Mouse (Mus musculus) midbrain, postnatal 0 days (tissue): ENCODE data around the gene Nav2. TPM values are rescaled to one million over a fixed set of nuclear protein-coding genes. Genes with fewer than 3 reads are reported as not detected.
A peak's percentile ranks its signal among the peaks of the same experiment; 100 is the strongest.

Experiments used
- ATAC-seq: fragments of 200-750 bp; cut with Nextera tagmentation; 2 replicates; pipeline ENCODE4 v1.8.0; 2017; ENCODE audit warnings: moderate number of reproducible peaks, mild to moderate bottlenecking, moderate TSS enrichment, moderate library complexity; ENCODE audit not compliant: low FRiP score
- DNase-seq: peaks from one replicate; pipeline ENCODE4 v3.0.0-alpha.2; 2015; ENCODE audit warnings: low spot score
- H3K27ac ChIP-seq: fragments of 300-500 bp; sonication (generic); 2 replicates; pipeline ENCODE4 v1.5.1; 2014; ENCODE audit warnings: low read depth, mild to moderate bottlenecking, low read length, mixed read lengths
- H3K27me3 ChIP-seq: fragments of 300-500 bp; sonication (generic); 2 replicates; pipeline ENCODE4 v1.6.1; 2014; ENCODE audit warnings: low read length, control low read depth, mixed read lengths; ENCODE audit not compliant: insufficient read depth
- H3K36me3 ChIP-seq: fragments of 300-500 bp; sonication (generic); 2 replicates; pipeline ENCODE4 v1.6.1; 2014; ENCODE audit warnings: low read length, control low read depth, mixed read lengths; ENCODE audit not compliant: insufficient read depth
- H3K4me1 ChIP-seq: fragments of 300-500 bp; sonication (generic); 2 replicates; pipeline ENCODE4 v1.6.1; 2014; ENCODE audit warnings: mild to moderate bottlenecking, control low read depth, antibody characterized with exemption, low read length, mixed read lengths; ENCODE audit not compliant: insufficient read depth
- H3K4me2 ChIP-seq: fragments of 300-500 bp; sonication (generic); 2 replicates; pipeline ENCODE4 v1.6.1; 2014; ENCODE audit warnings: low read depth, mild to moderate bottlenecking, low read length, mixed read lengths; ENCODE audit not compliant: poor library complexity, severe bottlenecking
- H3K4me3 ChIP-seq: fragments of 300-500 bp; sonication (generic); 2 replicates; pipeline ENCODE4 v1.5.1; 2014; ENCODE audit warnings: low read depth, mild to moderate bottlenecking, low read length, moderate library complexity
- H3K9ac ChIP-seq: fragments of 300-500 bp; sonication (generic); replicated peaks from 2 replicates; pipeline ENCODE4 v1.6.1; 2014; ENCODE audit warnings: mild to moderate bottlenecking, low read length, moderate library complexity, mixed read lengths; ENCODE audit not compliant: poor library complexity, severe bottlenecking
- H3K9me3 ChIP-seq: fragments of 300-500 bp; sonication (generic); 2 replicates; pipeline ENCODE4 v1.6.1; 2016; ENCODE audit warnings: low read length, control low read depth
- CTCF ChIP-seq: IDR thresholded peaks from 2 replicates; pipeline ENCODE4 v1.5.1; 2016; ENCODE audit warnings: antibody characterized with exemption, mild to moderate bottlenecking
- WGBS: fragments of 180-500 bp; shearing (Covaris S2); extraction: QIAGEN DNeasy Blood & Tissue Kit; methylation state at CpG from one replicate; pipeline ENCODE4 v1.1.7; 2014; 5-methylcytosine and 5-hydroxymethylcytosine counted together
- polyA plus RNA-seq: library from polyadenylated mRNA; unstranded; fragments of >200 nt; fragmentation: Nextera tagmentation; extraction: Ambion mirVana; gene quantifications from 2 replicates; pipeline ENCODE4 v1.2.1, GENCODE M21; 2015
- total RNA-seq: library from RNA; depleted of rRNA; stranded (reverse); fragments of >200 nt; gene quantifications from 2 replicates; pipeline ENCODE4 v1.2.3, GENCODE M21; 2014

The Nav2 gene
- total and polyA plus RNA-seq, 2 experiments from 2014 or later, result 18.3 to 53.8 TPM

DNA sequence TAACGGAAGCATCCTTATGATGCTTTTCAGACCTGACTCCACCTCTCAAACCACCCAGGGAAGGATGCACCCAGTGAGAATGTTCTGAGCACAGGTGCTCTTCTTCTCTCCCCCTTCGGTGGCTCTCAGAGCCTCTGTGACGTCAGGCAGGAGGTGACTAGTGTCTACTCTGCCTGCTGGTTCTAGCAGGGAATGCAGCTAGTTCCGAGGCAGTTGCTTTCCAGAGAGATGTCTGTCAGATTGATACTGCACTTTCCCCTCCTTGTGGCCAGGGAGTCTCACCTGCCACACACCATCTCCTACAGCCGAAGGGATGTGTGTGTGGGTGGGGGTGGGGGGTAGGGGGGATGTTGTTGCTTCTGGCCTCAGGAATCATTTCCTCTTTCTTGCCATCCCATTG is 54.6 kb downstream of the Nav2 start:
- Histone ChIP-seq H3K4me3 (no peak overlapping the region), H3K4me1 (peaks cover 30% of the 10 kb centered on the region; the same call in 1 of the 2 replicates), H3K27ac (no peak overlapping the region), H3K9ac (peak overlapping the region; percentile 33), H3K27me3 (no peaks in the 10 kb centered on the region), H3K9me3 (no peaks in the 10 kb centered on the region), H3K36me3 (no peaks in the 10 kb centered on the region), H3K4me2 (peak overlapping the region; percentile 34)
- peak; percentile 69 for TF ChIP-seq CTCF
- peak; percentile 28; the same call in 1 of the 2 replicates for ATAC-seq
- WGBS, result 28% methylated on average over 5 of the region's 5 CpGs
- DNase-seq, result peak; percentile 82

DNA sequence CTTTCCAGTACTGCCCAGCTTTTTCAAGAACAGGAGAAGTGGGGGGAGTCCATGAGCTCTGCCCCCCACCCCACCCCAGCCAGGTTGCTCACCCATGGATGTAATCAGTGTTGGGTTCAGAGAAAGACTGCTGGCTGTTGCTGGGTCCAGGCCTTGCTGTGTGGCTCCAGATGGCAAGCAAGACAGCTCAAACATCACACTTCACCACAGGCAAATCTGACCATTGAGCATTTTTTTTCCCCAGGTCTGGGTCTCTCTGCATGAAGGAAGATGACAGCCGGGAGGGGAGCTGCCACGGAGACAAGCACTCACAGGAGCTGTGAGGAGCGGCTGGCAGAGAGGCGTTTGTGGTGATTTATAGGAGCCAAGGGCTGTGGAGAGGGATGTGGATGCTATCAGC is 55.0 kb downstream of the Nav2 start:
- WGBS, result 34% methylated on average over 4 of the region's 4 CpGs
- peaks cover 30% of the 10 kb centered on the region; the same call in 1 of the 2 replicates for H3K4me1 ChIP-seq
- no peak overlapping the region for H3K4me3 ChIP-seq
- no peak for ATAC-seq
- no peaks in the 10 kb centered on the region for H3K27me3 ChIP-seq
- peak overlapping the region; percentile 34 for H3K4me2 ChIP-seq
- H3K36me3 ChIP-seq, result no peaks in the 10 kb centered on the region
- H3K9me3 ChIP-seq, result no peaks in the 10 kb centered on the region
- TF ChIP-seq CTCF, result no peak
- peak overlapping the region; percentile 33 for H3K9ac ChIP-seq
- peak; percentile 60 for DNase-seq
- no peak overlapping the region for H3K27ac ChIP-seq

DNA sequence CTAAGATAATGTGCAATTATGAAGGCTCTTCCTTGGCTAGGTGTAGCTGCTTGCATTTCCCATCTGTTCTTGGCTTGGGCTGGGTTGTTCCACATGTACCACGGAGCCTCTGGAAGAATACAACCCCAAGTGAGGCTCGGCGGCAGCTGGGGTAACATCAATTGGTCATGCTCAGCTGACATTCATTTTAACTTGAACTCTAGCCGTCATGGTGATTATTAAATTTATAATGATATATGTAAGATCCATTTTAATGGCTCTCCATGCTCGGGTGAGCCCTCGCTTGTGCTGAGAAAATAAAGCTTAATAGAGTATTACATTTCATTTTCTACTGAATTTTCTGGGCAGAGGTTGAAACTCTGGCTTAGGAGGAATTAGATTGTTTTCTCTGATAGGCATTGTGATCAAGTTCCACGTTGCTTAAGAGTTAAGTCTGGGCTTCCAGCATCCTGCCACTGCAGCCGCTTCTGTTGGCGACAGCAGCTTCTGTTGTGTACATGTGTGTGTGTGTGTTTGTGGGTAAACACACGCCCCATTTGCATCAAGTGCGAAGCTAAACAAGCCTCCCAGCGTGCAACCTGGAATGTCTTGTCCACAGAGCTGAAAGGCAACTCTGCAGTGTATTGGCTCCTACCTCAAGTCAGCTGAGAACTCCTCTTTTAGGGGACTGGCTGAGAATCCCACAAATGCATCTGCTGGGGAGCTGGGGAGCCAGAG is 57.4 kb downstream of the Nav2 start:
- ATAC-seq (no peak), DNase-seq (peak; percentile 51)
- H3K4me1 ChIP-seq, result peaks cover 30% of the 10 kb centered on the region; the same call in 1 of the 2 replicates
- H3K9me3 ChIP-seq, result no peaks in the 10 kb centered on the region
- H3K36me3 ChIP-seq, result no peaks in the 10 kb centered on the region
- 15% methylated on average over 12 of the region's 12 CpGs for WGBS
- H3K27me3 ChIP-seq, result no peaks in the 10 kb centered on the region
- no peak for TF ChIP-seq CTCF
- H3K4me3 ChIP-seq, result peak overlapping the region; percentile 21
- no peak overlapping the region for H3K27ac ChIP-seq
- peak overlapping the region; percentile 46 for H3K4me2 ChIP-seq
- peak overlapping the region; percentile 29 for H3K9ac ChIP-seq

DNA sequence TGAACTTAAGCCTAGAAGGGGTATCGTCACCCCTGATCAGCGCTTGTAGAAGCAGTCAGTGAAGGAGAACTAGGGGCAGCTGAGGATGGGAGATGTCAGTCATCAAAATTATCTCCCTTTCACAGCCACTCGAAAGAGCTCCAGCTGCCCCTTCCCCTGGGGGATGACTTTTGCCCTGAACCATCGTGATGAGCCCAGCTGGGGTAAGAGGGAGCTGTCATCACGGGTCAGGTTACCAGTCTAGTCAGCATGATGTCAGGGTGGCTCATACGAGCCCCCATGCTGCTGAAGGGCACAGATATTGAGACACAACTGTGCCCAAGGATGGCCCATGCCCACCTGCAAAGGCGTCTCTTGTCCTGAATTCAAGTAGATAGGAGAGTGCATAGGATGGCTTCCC is 72.5 kb downstream of the Nav2 start:
- TF ChIP-seq CTCF, result no peak
- H3K9ac ChIP-seq, result no peak overlapping the region
- H3K27me3 ChIP-seq, result no peaks in the 10 kb centered on the region
- ATAC-seq (no peak), DNase-seq (no peak)
- 59% methylated on average over 7 of the region's 7 CpGs for WGBS
- peaks cover 12% of the 10 kb centered on the region; the same call in 1 of the 2 replicates for H3K4me1 ChIP-seq
- no peak overlapping the region for H3K4me3 ChIP-seq
- no peaks in the 10 kb centered on the region for H3K36me3 ChIP-seq
- no peak overlapping the region for H3K4me2 ChIP-seq
- no peaks in the 10 kb centered on the region for H3K9me3 ChIP-seq
- no peak overlapping the region for H3K27ac ChIP-seq

DNA sequence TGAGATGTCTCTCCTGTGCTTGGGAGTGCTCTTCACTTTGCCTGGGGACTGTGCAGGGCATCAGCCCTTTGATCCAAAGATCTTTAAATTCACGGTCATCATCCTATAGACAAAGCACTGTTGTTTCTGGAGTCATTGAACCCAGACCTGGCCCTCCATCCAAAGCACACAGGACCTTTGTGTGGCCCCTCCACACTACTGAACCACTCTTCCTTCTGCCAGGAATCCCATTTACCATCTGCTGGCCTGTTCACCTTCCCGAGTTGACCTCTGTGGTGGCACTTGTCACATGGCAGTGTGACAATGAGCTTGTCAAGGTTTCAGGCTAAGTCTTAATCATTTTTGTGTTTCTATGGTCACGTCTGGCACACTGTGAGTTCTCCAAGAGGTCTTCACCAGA is 73.3 kb downstream of the Nav2 start:
- no peak for DNase-seq
- Histone ChIP-seq H3K4me2 (no peak overlapping the region), H3K36me3 (no peaks in the 10 kb centered on the region), H3K9me3 (no peaks in the 10 kb centered on the region), H3K27ac (no peak overlapping the region), H3K4me1 (peaks cover 12% of the 10 kb centered on the region; the same call in 1 of the 2 replicates), H3K4me3 (no peak overlapping the region), H3K9ac (no peak overlapping the region), H3K27me3 (no peaks in the 10 kb centered on the region)
- WGBS, result 38% methylated on average over 3 of the region's 3 CpGs
- ATAC-seq, result 0 out of 2 replicates have a peak, but pooled peaks have one; percentile 5
- no peak for TF ChIP-seq CTCF

DNA sequence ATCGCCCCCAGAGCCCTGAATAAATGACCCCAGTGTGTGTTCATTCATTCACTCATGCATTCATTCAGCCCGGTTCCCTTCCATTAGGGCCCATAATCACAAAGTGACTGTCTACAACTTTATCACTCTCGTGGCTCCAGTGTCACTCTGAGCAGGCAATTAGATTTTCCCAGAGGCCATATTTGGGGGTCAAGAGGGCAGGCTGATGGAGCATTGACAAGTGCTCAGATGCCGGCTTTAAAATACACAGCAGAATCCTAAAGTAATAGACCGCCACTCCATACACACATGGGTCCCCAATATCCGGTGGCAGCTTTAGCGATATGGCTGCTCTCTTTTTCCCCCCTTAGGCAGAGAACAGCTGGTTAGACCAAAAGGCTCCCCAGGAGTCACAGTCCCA is 74.1 kb downstream of the Nav2 start:
- DNase-seq (no peak), ATAC-seq (no peak)
- H3K36me3 ChIP-seq, result no peaks in the 10 kb centered on the region
- WGBS, result 75% methylated on average over 7 of the region's 7 CpGs
- no peak overlapping the region for H3K9ac ChIP-seq
- H3K27ac ChIP-seq, result no peak overlapping the region
- H3K4me2 ChIP-seq, result no peak overlapping the region
- no peaks in the 10 kb centered on the region for H3K27me3 ChIP-seq
- no peaks in the 10 kb centered on the region for H3K9me3 ChIP-seq
- H3K4me1 ChIP-seq, result peaks cover 12% of the 10 kb centered on the region; the same call in 1 of the 2 replicates
- no peak for TF ChIP-seq CTCF
- H3K4me3 ChIP-seq, result no peak overlapping the region
